Mouse (Mus musculus): ENCODE measurements around the gene Psmd4. TPM values are rescaled to one million over a fixed set of nuclear protein-coding genes. Genes with fewer than 3 reads are reported as not detected.
"Not testable (repeated sequence)": the region's sequence is repeated elsewhere in the genome, so short reads cannot be mapped to it uniquely, and the experiment has no call there.

Psmd4 gene
- total RNA-seq (2015; ENCODE audit: low replicate concordance) (79.6 and 112 TPM in 2 replicates), total RNA-seq (2017; ENCODE audit: low replicate concordance) (111 and 160 TPM in 2 replicates)

GRCm38 (mm10) chr3:95042166-95042837 lies at the start of gene Psmd4:
TSS of gene Psmd4 (minus strand) at chr3:95042614.
- peak; percentile 98 for ATAC-seq (replicated peaks; ENCODE audit: low FRiP score, poor library complexity, severe bottlenecking)

- no peak for ATAC-seq (replicated peaks; ENCODE audit: low FRiP score, poor library complexity, severe bottlenecking)
These were observed 45.7 kb upstream of the Psmd4 start for GRCm38 (mm10) chr3:95088071-95088470.

DNA sequence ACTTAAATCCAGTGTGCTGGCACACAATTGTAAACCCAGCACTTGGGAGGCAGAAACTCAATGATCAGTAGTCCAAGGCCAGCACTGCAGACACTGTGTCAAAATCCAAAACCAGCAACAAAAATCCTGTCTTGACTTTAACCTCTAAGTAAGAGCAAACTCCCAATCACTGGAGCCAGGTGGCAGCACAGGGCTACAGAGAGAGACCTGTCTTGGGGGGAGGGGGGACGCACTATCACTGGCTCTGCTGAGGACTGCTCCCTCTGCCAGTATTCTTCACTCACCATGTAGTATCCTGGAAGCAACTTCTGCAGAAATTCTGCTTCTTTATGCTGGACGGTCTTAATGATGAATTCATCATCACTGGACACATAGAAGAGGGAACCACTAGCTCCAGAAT lies 29.2 kb upstream of the Psmd4 start:
- no peak for ATAC-seq (replicated peaks; ENCODE audit: low FRiP score, poor library complexity, severe bottlenecking)

DNA sequence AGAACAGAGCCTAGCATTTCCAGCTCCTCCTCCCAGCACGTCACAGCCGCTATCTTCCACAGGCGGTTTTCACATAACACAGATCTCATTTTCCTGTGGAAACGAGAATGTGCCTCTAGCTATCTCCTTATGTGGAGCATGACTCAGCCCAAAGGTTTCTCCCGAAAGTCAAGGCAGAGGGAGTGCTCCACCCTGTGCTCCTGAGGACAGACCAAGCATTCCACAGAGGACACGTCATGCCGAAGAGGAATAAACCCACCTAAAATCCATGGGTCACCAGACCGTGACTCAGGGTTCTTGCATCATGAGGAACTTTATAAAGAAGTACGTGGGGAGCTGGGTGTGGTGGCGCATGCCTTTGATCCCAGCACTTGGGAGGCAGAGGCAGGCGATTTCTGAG lies 24.2 kb upstream of the Psmd4 start:
- no peak for ATAC-seq (replicated peaks; ENCODE audit: low FRiP score, poor library complexity, severe bottlenecking)

GRCm38 (mm10) chr3:95066095-95066494 lies 23.7 kb upstream of the Psmd4 start:
- no peak for ATAC-seq (replicated peaks; ENCODE audit: low FRiP score, poor library complexity, severe bottlenecking)

DNA sequence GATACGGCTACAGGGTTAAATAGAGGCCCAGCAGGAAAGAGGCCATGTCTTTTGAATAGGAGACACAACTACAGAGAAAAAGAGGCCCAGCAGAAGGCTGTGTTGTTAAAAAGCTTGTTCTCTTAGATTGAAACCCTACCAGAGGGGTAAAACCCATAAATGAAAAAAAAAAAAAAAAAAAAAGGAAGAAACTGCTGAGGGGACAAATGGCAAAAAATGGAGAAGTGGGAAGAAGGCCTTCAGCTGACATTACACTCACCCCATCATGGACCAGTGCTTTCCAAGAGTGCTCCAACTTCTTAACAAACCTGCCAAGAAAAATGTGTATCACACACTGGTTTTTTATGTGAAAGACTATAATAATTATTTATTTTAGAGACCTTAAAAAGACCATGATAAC lies 23.1 kb upstream of the Psmd4 start:
- no peak for ATAC-seq (replicated peaks; ENCODE audit: low FRiP score, poor library complexity, severe bottlenecking)

DNA sequence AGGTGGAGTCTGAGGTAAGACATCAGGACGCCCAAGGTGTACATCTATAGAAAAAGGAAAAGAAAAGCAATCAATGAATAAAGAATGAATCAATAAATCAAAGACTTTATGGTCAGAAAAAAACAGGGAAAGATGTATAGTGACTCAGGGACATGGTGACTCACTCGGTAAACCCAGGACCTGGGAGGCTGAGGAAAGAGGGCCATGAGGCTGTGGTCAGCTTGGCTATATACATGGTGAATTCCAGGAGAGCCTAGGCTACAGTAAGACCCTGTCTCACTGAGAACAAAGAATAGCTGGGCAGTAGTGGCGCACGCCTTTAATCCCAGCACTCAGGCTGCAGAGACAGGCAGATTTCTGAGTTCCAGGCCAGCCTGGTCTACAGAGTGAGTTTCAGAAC lies 21.3 kb upstream of the Psmd4 start:
- no peak for ATAC-seq (replicated peaks; ENCODE audit: low FRiP score, poor library complexity, severe bottlenecking)

- no peak for ATAC-seq (replicated peaks; ENCODE audit: low FRiP score, poor library complexity, severe bottlenecking)
These were observed 15.7 kb upstream of the Psmd4 start for GRCm38 (mm10) chr3:95058078-95058477.

DNA sequence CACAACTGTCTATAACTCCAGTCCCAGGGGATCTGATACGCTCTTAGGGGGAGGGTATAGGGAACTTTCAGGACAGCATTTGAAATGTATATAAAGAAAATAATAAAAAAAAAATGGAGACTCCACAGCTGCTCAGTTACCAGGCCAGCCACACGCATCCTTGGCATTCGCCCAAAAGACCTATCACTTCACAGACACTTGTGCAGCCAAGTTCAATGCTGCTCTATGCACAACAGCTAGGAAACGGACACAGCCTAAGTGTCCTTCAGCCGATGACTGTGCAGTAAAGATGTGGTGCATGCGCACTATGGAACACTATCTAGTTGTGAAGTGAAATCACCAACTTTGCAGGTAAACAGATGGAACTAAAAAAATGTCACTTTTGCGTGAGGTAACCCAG lies 13.9 kb upstream of the Psmd4 start:
- ATAC-seq (replicated peaks; ENCODE audit: low FRiP score, poor library complexity, severe bottlenecking) = peak; percentile 74

GRCm38 (mm10) chr3:95054481-95055260 lies 12.3 kb upstream of the Psmd4 start:
- ATAC-seq (replicated peaks; ENCODE audit: low FRiP score, poor library complexity, severe bottlenecking) = peak; percentile 39; the same call in 1 of the 2 replicates

DNA sequence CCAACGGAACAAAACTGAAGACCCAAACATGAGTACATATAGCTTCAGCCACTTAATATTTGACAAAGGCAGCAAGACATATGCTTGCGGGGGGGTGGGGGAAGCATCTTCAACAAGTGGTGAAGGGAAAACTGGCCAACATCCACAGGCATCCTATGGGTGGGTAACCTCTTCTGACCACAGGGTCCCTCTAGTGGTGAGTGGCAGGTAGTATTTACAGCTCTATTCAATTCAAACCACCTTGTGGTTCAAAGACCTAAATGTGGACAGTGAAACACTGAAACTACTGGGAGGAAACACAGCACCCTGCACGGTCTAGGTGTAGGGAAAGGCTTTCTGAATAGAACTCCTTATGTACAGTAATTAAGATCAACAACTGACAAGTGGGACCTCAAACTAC lies 11.3 kb upstream of the Psmd4 start:
- ATAC-seq (replicated peaks; ENCODE audit: low FRiP score, poor library complexity, severe bottlenecking) = peak; percentile 75

- peak; percentile 77 for ATAC-seq (replicated peaks; ENCODE audit: low FRiP score, poor library complexity, severe bottlenecking)
These were observed 10.5 kb upstream of the Psmd4 start for GRCm38 (mm10) chr3:95052959-95053358.

DNA sequence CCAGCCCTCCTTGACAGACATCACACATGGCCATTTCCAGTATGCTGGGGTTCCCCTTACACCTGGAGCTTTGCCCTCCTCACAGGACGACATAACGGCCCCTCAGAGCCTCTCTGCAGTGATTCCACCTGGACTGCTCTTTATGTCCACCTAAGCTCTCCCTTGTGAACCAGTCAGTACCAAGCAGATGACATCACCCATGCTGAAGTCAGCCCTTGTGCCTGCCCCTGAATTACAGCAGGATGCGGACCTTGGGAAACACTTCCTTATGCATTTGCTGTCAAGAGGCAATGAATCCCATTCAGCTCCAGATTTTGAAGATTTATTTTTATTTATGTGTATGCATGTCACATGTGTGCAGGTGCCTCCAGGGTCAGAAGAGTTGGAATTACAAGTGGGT lies 5.5 kb upstream of the Psmd4 start:
- ATAC-seq (replicated peaks; ENCODE audit: low FRiP score, poor library complexity, severe bottlenecking) = no peak

DNA sequence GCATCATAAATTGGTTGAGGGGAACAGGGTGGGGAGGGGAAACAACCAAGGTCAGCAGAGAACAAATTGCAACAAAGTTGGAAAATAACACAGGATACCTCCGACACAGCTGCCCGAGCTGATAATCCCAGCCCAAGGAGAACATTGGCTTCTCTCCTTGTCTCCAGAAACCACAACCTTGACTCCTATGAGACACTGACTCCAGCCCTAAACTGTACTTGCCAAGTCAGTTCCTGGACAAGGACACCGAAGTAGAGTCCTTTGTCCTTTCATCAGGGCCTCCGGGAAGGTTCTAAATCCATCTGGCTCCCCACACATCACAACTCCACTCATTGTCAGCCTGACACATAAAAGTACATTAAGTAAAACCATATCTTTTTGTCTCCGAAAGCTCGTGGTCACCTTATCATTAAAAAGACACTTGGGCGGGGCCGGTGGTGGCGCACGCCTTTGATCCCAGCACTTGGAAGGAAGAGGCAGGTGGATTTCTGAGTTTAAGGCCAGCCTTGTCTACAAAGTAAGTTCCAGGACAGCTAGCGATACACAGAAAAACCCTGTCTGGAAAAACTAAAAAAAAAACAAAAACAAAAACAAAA lies 4.1 kb upstream of the Psmd4 start:
- ATAC-seq (replicated peaks; ENCODE audit: low FRiP score, poor library complexity, severe bottlenecking) = no peak

DNA sequence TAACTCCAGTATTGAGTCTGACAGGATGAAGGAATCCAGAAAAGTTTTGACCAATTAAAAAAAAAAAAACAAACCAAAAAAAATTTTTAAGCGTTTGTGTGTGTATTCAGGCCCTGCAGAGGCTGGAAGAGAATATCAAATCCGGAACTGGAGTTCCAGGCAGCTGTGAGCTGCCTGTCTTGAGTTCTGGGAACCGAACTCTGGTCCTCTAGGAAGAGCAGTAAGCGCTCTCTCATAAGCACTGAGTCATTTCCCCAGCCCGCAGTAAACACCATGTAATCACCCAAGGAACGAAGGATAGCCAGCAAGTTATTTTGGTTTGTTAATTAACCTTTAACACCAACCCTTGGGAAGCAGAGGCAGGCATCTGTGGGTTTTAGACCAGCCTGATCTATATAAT lies 837 bp upstream of the Psmd4 start:
- ATAC-seq (replicated peaks; ENCODE audit: low FRiP score, poor library complexity, severe bottlenecking) = no peak

- peak; percentile 52 for ATAC-seq (replicated peaks; ENCODE audit: low FRiP score, poor library complexity, severe bottlenecking)
These were observed 420 bp upstream of the Psmd4 start for GRCm38 (mm10) chr3:95042838-95043229.

GRCm38 (mm10) chr3:95041625-95042024 lies 789 bp downstream of the Psmd4 start:
- ATAC-seq (replicated peaks; ENCODE audit: low FRiP score, poor library complexity, severe bottlenecking) = no peak

DNA sequence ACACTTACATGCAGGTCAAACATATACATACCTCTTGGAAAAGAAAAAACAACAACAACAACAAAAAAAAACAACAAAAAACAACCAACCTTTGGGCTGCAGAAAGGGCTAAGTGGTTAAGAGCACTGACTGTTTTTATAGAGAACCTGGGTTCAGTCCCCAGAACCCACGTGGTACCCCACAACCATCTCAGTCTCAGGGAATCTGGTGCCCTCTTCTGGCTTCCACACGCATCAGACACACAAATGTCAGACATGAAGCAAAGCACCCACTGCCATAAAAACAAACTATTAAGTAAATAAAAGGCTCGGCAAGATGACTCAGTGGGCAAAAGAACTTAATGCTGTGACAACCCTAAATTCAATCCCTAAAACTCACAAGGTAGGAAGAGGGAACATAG lies 12.5 kb downstream of the Psmd4 start:
- ATAC-seq (replicated peaks; ENCODE audit: low FRiP score, poor library complexity, severe bottlenecking) = no peak

DNA sequence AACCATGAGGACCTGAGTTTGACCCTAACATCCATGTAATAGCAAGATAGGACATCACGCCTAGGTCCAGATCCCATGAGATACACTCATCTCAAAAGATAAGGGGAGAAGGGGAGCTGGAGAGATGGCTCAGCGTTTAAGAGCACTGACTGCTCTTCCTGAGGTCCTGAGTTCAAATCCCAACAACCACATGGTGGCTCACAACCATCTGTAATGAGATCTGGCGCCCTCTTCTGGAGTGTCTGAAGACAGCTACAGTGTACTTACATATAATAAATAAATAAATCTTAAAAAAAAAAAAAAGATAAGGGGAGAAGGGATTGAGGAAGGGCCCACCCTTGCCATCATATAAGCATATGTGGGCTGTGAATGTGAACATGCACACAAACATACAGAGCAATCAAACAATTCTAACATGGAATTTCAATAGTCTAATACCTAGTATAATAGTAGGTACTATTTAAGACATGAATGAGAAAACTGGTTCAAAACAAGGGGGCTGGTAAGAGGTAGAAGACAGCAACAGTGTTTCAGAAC lies 13.1 kb downstream of the Psmd4 start:
- not testable (repeated sequence) for ATAC-seq (replicated peaks; ENCODE audit: low FRiP score, poor library complexity, severe bottlenecking)

DNA sequence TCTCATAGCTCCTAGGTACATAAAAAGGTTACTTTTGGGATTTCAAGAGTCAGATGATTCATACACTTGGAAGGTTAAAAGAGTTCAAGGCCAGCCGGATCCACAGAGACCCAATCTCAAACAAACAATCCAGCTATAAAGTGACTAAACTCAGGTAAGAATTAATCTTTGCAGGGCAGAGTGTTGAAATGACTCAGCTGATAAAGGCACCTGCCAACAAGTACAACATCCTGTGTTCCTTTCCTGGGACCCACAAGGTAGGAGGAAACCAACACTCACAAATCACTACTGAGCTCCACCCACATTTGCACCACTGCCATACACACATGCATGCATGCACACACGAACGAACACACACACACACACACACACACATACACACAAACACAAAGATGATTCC lies 13.8 kb downstream of the Psmd4 start:
- ATAC-seq (replicated peaks; ENCODE audit: low FRiP score, poor library complexity, severe bottlenecking) = no peak

- ATAC-seq (replicated peaks; ENCODE audit: low FRiP score, poor library complexity, severe bottlenecking) = no peak
These were observed 14.7 kb downstream of the Psmd4 start for GRCm38 (mm10) chr3:95027701-95028100.

Data from erythroid progenitor cell, adult 5-6 weeks (primary cell).